Mouse (Mus musculus) spleen, adult 2 months (tissue): ENCODE measurements at regions not wholly inside any gene's neighbourhood (a gene's known extent, or its start where the extent isn't known, plus 50 kb on each side); places are given as distances from the start of the nearest gene placed in this dataset.

ENCODE experiments used
- DNase-seq, 2 experiments: peaks; one replicate each; pipeline versions ENCODE4 v3.0.0 to v3.0.0-alpha.2; 2012 to 2021; ENCODE audit warnings: low spot score in 2 of 2, low read depth in 1 of 2
- H3K27ac ChIP-seq: fragments of 200-500 bp; 2 replicates; pipeline ENCODE4 v1.5.1; 2012; ENCODE audit warnings: low read length, inconsistent platforms; ENCODE audit not compliant: insufficient read depth
- H3K27me3 ChIP-seq: fragments of 200-500 bp; 2 replicates; pipeline ENCODE4 v1.6.1; 2012; ENCODE audit warnings: mild to moderate bottlenecking, moderate library complexity, low read length, inconsistent platforms; ENCODE audit not compliant: control insufficient read depth, insufficient read depth
- H3K36me3 ChIP-seq: fragments of 200-500 bp; 2 replicates; pipeline ENCODE4 v1.6.1; 2012; ENCODE audit warnings: mild to moderate bottlenecking, low read length, inconsistent platforms; ENCODE audit not compliant: control insufficient read depth, insufficient read depth
- H3K4me1 ChIP-seq: fragments of 200-500 bp; 2 replicates; pipeline ENCODE4 v1.6.1; 2011; ENCODE audit warnings: inconsistent platforms; ENCODE audit not compliant: control insufficient read depth, insufficient read depth, insufficient read length
- H3K4me3 ChIP-seq: fragments of 200-500 bp; 2 replicates; pipeline ENCODE4 v1.5.1; 2011; ENCODE audit warnings: mild to moderate bottlenecking, inconsistent platforms; ENCODE audit not compliant: insufficient read depth, insufficient read length; ENCODE audit errors: extremely low read depth
- CTCF ChIP-seq: fragments of 200-500 bp; IDR thresholded peaks from 2 replicates; pipeline ENCODE4 v1.5.1; 2011; ENCODE audit warnings: mild to moderate bottlenecking, inconsistent platforms; ENCODE audit not compliant: insufficient read depth, insufficient read length, insufficient replicate concordance; ENCODE audit errors: extremely low read depth
- POLR2A ChIP-seq: fragments of 200-500 bp; IDR thresholded peaks from 2 replicates; pipeline ENCODE4 v1.6.1; 2011; ENCODE audit warnings: low read depth, low read length, inconsistent platforms
- whole genome bisulfite sequencing: fragments of 180-500 bp; shearing (Covaris S2); methylation state at CpG from one replicate; pipeline ENCODE4 v1.1.7; 2018; 5-methylcytosine and 5-hydroxymethylcytosine counted together

DNA sequence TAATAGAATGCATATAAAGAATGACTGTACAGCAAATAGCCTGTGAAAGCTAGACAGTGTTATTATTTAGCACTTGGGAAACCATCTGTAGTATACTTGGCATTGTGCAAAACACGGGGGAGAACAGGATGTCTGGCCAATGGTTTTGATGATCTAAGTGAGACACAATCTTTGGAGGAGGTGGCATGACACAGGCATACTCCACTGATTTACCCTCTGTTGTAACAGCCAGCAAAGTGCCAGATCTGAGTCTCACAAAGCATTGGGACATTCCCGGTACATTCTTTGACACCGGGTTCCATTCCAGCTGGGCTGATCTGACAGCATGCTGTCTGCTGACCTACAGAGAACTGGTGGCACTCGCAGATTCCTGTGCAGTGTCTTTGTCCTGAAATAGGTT, 341.0 kb downstream of the Phf14 start:
- H3K4me1 ChIP-seq, result no peaks in the 10 kb centered on the region
- WGBS, result 85% methylated on average over 4 of the region's 4 CpGs

DNA sequence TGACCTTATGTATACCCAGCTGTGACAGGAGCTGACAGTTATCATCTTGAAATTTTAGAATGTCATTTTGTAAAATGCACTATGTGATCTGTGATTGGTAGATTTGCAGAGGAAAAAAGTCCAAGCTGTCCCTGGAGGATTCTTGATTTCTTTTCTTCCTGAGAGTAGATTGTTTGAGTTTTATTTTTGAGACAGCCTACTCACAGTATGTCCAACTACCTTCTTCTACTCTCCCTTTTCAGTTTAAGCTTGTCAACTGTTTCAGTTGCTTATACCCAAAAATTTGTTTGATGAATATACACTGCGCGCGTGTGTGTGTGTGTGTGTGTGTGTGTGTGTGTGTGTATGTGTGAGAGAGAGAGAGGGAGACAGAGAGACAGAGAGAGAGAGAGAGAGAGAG, 346.9 kb downstream of the Phf14 start:
- no peak for DNase-seq
- no peak overlapping the region for H3K27ac ChIP-seq
- no peaks in the 10 kb centered on the region for H3K4me1 ChIP-seq
- H3K36me3 ChIP-seq, result no peaks in the 10 kb centered on the region
- H3K27me3 ChIP-seq, result no peaks in the 10 kb centered on the region
- WGBS, result 86% methylated on average over 3 of the region's 3 CpGs
- TF ChIP-seq CTCF (no peak), POLR2A (no peak)
- H3K4me3 ChIP-seq, result no peak overlapping the region

More for the DNA sequence above, 341.0 kb downstream of the Phf14 start:
- H3K27ac ChIP-seq, result no peak overlapping the region
- DNase-seq, result no peak
- TF ChIP-seq CTCF (no peak), POLR2A (no peak)
- no peaks in the 10 kb centered on the region for H3K27me3 ChIP-seq
- H3K4me3 ChIP-seq, result no peak overlapping the region
- H3K36me3 ChIP-seq, result no peaks in the 10 kb centered on the region

DNA sequence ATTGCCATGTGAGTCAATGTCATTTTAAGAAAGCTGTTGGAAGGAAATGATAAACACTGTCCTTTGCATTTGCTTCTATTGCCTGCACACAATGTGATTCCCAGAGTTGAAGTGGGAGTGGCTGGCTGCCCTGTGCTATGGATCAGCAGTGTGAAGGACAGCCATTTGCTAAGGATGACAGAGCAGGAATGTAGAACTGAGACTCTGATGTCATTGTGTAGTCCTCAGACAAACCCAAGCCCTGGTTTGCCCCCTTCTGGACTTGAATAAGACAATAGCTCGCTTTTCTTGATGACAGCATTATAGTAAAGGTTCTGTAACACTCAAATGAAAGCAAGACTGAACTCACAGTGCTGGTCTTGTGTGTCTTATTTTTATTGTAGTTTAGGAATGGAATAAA, 347.8 kb downstream of the Phf14 start:
- TF ChIP-seq CTCF (no peak), POLR2A (no peak)
- no peak for DNase-seq
- H3K36me3 ChIP-seq, result no peaks in the 10 kb centered on the region

DNA sequence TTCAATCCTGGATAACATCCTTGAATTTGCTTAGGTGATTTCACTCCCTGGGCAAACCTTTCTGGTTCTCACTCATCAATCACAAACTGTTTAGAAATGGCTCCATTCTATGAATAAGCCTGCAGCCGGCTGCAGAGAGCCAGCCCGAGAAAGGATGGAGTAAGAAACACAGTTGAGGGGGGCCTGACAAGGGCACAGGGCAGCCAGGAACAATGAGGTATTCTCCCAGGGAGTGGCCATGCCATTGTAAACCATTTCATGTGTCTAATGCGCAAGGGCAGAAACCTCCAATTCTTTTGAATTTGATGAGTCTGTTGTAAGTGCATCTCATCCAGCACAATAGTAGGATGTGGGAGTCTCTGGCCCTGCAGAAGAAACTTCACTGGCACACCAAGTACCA, 350.7 kb downstream of the Phf14 start:
- TF ChIP-seq CTCF (no peak), POLR2A (no peak)
- H3K27me3 ChIP-seq, result no peaks in the 10 kb centered on the region

More for the DNA sequence above, 347.8 kb downstream of the Phf14 start:
- no peak overlapping the region for H3K4me3 ChIP-seq
- no peaks in the 10 kb centered on the region for H3K4me1 ChIP-seq
- WGBS, result 62% methylated on average over 1 of the region's 1 CpGs
- H3K27ac ChIP-seq, result no peak overlapping the region
- H3K27me3 ChIP-seq, result no peaks in the 10 kb centered on the region

DNA sequence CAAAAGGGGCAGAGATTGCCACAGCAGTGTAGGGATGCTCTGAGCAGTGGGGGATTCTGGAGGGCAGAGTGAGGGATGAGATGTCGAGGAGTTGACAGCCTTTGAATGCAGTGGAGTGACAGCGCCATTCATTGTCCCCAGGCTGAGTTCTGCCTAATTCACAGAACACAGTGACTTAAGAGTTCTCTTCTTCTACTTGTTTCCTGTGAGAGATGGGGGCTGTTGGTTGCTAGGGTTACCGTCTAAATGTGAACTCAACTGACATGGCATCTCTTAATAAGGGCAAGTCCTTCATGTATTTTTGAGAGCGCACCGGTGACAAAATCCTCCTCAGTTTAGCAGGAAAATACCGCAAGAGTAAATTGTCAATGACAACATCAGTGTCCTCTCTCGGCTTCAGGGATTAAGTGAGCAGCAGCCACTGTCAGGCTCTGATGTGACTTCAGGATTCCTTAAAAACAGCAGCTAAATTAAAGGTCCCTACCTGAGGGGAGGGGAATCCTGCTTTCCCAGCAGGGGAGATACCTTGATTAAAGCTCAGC, 351.4 kb downstream of the Phf14 start:
- no peak for DNase-seq
- no peak overlapping the region for H3K4me3 ChIP-seq
- 79% methylated on average over 7 of the region's 7 CpGs for WGBS
- no peaks in the 10 kb centered on the region for H3K36me3 ChIP-seq
- no peaks in the 10 kb centered on the region for H3K27me3 ChIP-seq
- TF ChIP-seq POLR2A, result no peak
- no peak for TF ChIP-seq CTCF
- H3K27ac ChIP-seq, result no peak overlapping the region
- no peaks in the 10 kb centered on the region for H3K4me1 ChIP-seq

More for the DNA sequence above, 350.7 kb downstream of the Phf14 start:
- no peaks in the 10 kb centered on the region for H3K4me1 ChIP-seq
- H3K4me3 ChIP-seq, result no peak overlapping the region
- H3K36me3 ChIP-seq, result no peaks in the 10 kb centered on the region
- DNase-seq, result no peak
- H3K27ac ChIP-seq, result no peak overlapping the region
- 90% methylated on average over 3 of the region's 3 CpGs for WGBS

DNA sequence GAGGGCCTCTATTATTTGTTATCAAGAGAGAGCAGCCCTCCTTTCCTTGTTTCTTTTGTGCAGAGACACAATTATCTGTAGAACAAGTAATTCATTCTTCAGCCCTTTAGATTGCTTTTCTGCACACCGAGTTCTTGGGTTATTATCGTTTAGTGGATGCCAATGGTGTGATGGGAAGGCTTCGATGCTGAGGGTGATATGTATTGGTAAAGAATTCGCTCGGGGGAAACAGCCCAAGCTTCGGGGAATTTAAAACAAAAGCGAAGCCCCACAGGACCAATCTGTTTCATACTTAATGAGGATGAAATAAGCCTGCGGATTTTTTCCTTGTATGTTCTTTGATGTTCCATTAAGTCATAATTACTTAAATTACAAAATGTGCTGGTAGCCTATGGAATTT, 352.0 kb downstream of the Phf14 start:
- DNase-seq, result no peak
- H3K27me3 ChIP-seq, result no peaks in the 10 kb centered on the region
- no peak overlapping the region for H3K4me3 ChIP-seq
- 88% methylated on average over 8 of the region's 8 CpGs for WGBS
- H3K4me1 ChIP-seq, result no peaks in the 10 kb centered on the region
- no peaks in the 10 kb centered on the region for H3K36me3 ChIP-seq
- TF ChIP-seq POLR2A, result no peak
- no peak for TF ChIP-seq CTCF
- H3K27ac ChIP-seq, result no peak overlapping the region

DNA sequence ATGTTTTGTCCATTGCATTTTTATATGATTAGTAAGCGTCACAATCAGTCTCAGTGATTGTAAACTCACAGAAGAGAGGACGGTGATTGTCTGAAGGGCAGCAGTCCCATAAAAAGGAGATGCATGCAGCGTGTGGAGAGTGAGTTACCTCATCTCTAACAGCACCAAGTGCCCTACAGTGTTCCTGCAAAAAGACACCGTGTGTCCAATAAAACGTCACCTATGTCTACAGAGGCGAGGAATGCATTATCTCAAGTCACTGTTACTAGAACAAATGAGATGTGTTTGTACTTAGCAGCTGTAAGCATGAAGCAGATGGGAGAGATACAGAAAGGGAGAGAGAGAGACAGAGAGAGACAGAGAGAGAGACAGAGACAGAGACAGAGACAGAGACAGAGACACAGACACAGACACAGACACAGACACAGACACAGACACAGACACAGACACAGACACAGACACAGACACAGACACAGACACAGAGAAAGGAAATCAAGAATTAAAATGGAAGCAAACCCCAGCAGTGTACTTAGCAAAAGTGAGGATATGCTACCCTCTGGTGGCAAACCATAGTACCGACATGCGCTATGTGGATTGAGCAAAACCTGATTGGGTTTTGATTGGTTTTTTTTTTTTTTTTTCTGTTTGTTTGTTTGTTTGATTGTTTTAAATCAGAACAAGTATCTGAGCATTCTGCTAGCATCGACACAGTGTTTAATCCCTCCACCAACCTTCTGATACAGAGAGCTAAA, 352.9 kb downstream of the Phf14 start:
- no peak overlapping the region for H3K4me3 ChIP-seq
- H3K27me3 ChIP-seq, result no peaks in the 10 kb centered on the region
- peak; percentile 10 to 11 for DNase-seq
- 57% methylated on average over 9 of the region's 9 CpGs for WGBS
- TF ChIP-seq CTCF, result peak; percentile 32; the same call in 1 of the 2 replicates
- no peak for TF ChIP-seq POLR2A
- H3K36me3 ChIP-seq, result no peaks in the 10 kb centered on the region
- no peak overlapping the region for H3K27ac ChIP-seq
- H3K4me1 ChIP-seq, result no peaks in the 10 kb centered on the region
